Mouse (Mus musculus) thymus, adult 2 months (tissue): ENCODE results near the gene Phactr2.

Experiments
- CTCF ChIP-seq: fragments of 200-500 bp; IDR thresholded peaks from 2 replicates; pipeline ENCODE4 v1.5.1; 2012; ENCODE audit warnings: mild to moderate bottlenecking, control low read depth, low read length, moderate library complexity, borderline replicate concordance; ENCODE audit not compliant: control insufficient read depth, poor library complexity, insufficient read depth; ENCODE audit errors: extremely low read depth
- POLR2A ChIP-seq: fragments of 200-500 bp; IDR thresholded peaks from 2 replicates; pipeline ENCODE4 v1.6.1; 2012; ENCODE audit warnings: mild to moderate bottlenecking, low read length, control low read depth, moderate library complexity; ENCODE audit not compliant: control insufficient read depth, poor library complexity, insufficient read depth; ENCODE audit errors: extremely low read depth

DNA sequence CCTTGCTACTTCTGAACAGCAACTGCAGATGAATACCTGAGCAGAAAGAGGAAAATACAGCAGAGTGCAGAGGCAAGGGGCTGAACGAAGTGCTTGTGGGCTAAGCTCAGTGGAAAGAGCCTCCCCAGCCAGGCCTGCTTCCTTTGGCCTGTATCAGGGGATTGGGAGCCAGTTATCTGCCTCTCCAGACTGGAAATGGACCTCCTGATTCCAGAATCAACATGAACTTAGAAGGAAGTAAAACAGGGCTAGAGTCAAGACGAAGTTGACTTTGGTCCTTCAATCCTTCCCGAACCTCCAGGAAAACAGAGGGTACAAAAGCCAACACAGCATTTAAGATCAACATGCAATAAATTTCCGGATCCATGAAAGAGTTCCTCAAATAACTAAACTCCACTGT lies 236.0 kb downstream of the Phactr2 start:
- TF ChIP-seq CTCF (no peak), POLR2A (no peak)
